Mouse (Mus musculus) G1E (cell line): ENCODE data around the gene H2afy. TPM values are rescaled to one million over a fixed set of nuclear protein-coding genes. Genes with fewer than 3 reads are reported as not detected.

Experiments
- ATAC-seq: 2 replicates; pipeline ENCODE4 v1.8.0; 2016; ENCODE audit warnings: mild to moderate bottlenecking; ENCODE audit not compliant: insufficient number of reproducible peaks, poor library complexity, low FRiP score, severe bottlenecking; ENCODE audit errors: extremely low read depth
- DNase-seq: peaks from one replicate; pipeline ENCODE4 v3.0.0; 2012; ENCODE audit warnings: low spot score
- H3K27me3 ChIP-seq: 2 replicates; pipeline ENCODE4 v1.6.1; 2012; ENCODE audit warnings: mild to moderate bottlenecking, low read length, inconsistent platforms; ENCODE audit not compliant: insufficient read depth
- H3K36me3 ChIP-seq: replicated peaks from 2 replicates; pipeline ENCODE3; 2012; ENCODE audit warnings: mild to moderate bottlenecking, inconsistent platforms
- H3K4me1 ChIP-seq: 2 replicates; pipeline ENCODE4 v1.6.1; 2012; ENCODE audit warnings: low read depth, low read length, inconsistent platforms, mixed read lengths; ENCODE audit not compliant: insufficient read depth
- H3K4me3 ChIP-seq: 2 replicates; pipeline ENCODE4 v1.5.1; 2012; ENCODE audit warnings: low read depth, mild to moderate bottlenecking, inconsistent platforms, low read length, moderate library complexity, mixed read lengths
- H3K9me3 ChIP-seq: replicated peaks from 2 replicates; pipeline ENCODE4 v1.6.1; 2012; ENCODE audit warnings: inconsistent platforms
- CTCF ChIP-seq: IDR thresholded peaks from 2 replicates; pipeline ENCODE4 v1.5.1; 2012; ENCODE audit warnings: low read depth, low read length, inconsistent platforms, mixed read lengths
- GATA1 ChIP-seq: IDR thresholded peaks from 2 replicates; pipeline ENCODE4 v1.6.1; 2012; ENCODE audit warnings: borderline replicate concordance, low read length, inconsistent platforms, mixed read lengths
- GATA2 ChIP-seq: IDR thresholded peaks from 2 replicates; pipeline ENCODE4 v1.6.1; 2012; ENCODE audit warnings: low read depth, low read length, inconsistent platforms, borderline replicate concordance
- POLR2AphosphoS5 ChIP-seq: IDR thresholded peaks from 2 replicates; pipeline ENCODE4 v1.6.1; 2012; ENCODE audit warnings: low read depth, low read length, inconsistent platforms; ENCODE audit not compliant: insufficient replicate concordance
- TAL1 ChIP-seq: conservative IDR thresholded peaks from 2 replicates; pipeline ENCODE4 v1.6.1; 2012; ENCODE audit warnings: low read depth, low read length, inconsistent platforms, mixed read lengths
- polyA plus RNA-seq: library from polyadenylated mRNA; stranded (reverse); fragments of >175 nt; gene quantifications from 2 replicates; pipeline ENCODE4 v1.2.3, GENCODE M21; 2012
- total RNA-seq, 2 experiments: library from RNA; stranded (forward) in 1 of 2; stranded (reverse) in 1 of 2; fragments of 200-1000 nt in 1 of 2; fragments of >200 nt in 1 of 2; fragmentation: Nextera tagmentation in 1 of 2; gene quantifications; 2 replicates each; pipeline ENCODE4 v1.2.3; 2014 to 2017

The H2afy gene
- total and polyA plus RNA-seq, 3 experiments: 189 to 503 (median 198) TPM

DNA sequence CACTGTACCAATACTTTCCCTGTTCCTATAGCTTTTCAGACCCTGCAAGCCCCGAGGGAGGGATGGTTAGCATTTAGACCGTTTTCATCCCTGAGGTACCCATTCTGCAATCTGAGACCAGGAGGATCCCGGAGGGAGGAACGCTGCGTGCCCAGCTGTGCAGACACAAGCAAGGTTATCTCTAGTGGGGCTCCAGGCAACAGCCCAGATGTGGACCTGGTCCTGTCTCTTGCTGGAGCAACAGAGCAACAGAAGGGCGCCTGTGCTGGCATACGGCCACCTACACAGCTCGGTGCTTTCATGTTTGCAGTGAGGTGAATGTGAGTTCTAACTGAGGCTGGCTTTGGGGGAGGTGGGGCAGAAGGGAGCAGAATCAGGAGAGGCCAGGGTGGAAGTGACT, 41.6 kb downstream of the H2afy start:
- Histone ChIP-seq H3K4me1 (no peaks in the 10 kb centered on the region), H3K9me3 (no peaks in the 10 kb centered on the region), H3K4me3 (no peak overlapping the region), H3K36me3 (peaks cover 90% of the 10 kb centered on the region), H3K27me3 (no peaks in the 10 kb centered on the region)
- TF ChIP-seq POLR2AphosphoS5 (no peak), GATA1 (no peak), GATA2 (no peak)
- DNase-seq (no peak), ATAC-seq (no peak)

GRCm38 (mm10) chr13:56093680-56094079, 42.5 kb downstream of the H2afy start:
- DNase-seq: no peak
- no peaks in the 10 kb centered on the region for H3K9me3 ChIP-seq
- TF ChIP-seq CTCF (no peak), TAL1 (no peak), GATA2 (no peak), POLR2AphosphoS5 (no peak), GATA1 (no peak)
- no peaks in the 10 kb centered on the region for H3K27me3 ChIP-seq
- no peak overlapping the region for H3K4me3 ChIP-seq
- H3K4me1 ChIP-seq: no peaks in the 10 kb centered on the region
- H3K36me3 ChIP-seq: peaks cover 94% of the 10 kb centered on the region
- ATAC-seq: no peak

DNA sequence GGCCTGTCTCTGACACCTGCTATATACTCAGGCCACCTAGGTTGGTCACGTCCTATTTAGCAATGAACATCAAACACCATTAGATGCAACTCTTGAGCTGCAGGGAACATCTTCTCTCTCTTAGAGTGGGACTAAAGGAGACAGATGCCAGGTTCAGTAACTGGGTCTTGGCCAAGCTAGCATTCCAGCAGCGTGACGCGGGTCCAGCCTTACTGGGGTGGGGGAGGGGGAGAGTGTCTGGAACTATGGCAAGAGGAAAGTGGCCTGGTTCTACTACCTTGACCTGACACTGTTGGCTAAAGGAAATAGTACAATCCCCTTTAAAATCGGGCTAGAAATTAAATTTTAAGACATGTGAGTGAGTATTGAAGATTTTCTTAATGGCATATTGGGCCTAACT, 43.6 kb downstream of the H2afy start:
- Histone ChIP-seq H3K27me3 (no peaks in the 10 kb centered on the region), H3K4me1 (no peaks in the 10 kb centered on the region), H3K4me3 (no peak overlapping the region), H3K9me3 (no peaks in the 10 kb centered on the region), H3K36me3 (peaks cover 99% of the 10 kb centered on the region)
- no peak for ATAC-seq
- TF ChIP-seq POLR2AphosphoS5 (no peak), GATA1 (no peak), TAL1 (no peak), CTCF (no peak), GATA2 (no peak)
- no peak for DNase-seq

- no peaks in the 10 kb centered on the region for H3K9me3 ChIP-seq
- H3K4me1 ChIP-seq: no peaks in the 10 kb centered on the region
- no peak overlapping the region for H3K4me3 ChIP-seq
- peaks cover 100% of the 10 kb centered on the region for H3K36me3 ChIP-seq
- no peaks in the 10 kb centered on the region for H3K27me3 ChIP-seq
- no peak for TF ChIP-seq TAL1
- no peak for TF ChIP-seq GATA2
- TF ChIP-seq GATA1: no peak
- TF ChIP-seq POLR2AphosphoS5: no peak
- no peak for TF ChIP-seq CTCF
- DNase-seq: no peak
- ATAC-seq: no peak
These were observed 45.6 kb downstream of the H2afy start for GRCm38 (mm10) chr13:56090597-56090996.

DNA sequence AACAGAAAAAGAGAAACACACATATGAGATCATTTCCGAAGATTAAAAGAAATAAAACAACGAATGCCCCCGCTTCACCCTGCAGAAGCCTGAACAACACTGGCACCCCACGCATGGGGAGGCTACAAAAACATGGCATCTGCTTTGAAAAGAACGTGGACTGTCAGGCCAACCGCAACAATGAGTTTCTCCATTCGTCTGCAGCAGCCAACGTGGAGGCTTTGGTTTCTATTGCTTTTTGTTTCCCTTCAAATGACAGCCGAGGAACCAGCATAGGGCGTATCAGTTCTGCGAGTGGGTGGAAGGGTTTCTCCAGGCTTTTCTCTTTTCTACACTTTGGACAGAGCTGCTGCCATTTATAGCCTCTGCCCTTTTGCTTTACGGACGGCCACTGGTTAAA, 47.6 kb downstream of the H2afy start:
- no peak for ATAC-seq
- TF ChIP-seq POLR2AphosphoS5 (no peak), TAL1 (no peak), GATA1 (no peak), CTCF (no peak), GATA2 (no peak)
- H3K36me3 ChIP-seq: peaks cover 100% of the 10 kb centered on the region
- no peak for DNase-seq
- H3K4me1 ChIP-seq: no peaks in the 10 kb centered on the region
- no peak overlapping the region for H3K4me3 ChIP-seq
- no peaks in the 10 kb centered on the region for H3K27me3 ChIP-seq
- no peaks in the 10 kb centered on the region for H3K9me3 ChIP-seq

GRCm38 (mm10) chr13:56087936-56088335, 48.2 kb downstream of the H2afy start:
- 0 out of 2 replicates have a peak, but pooled peaks cover 3% of the 10 kb centered on the region for H3K4me1 ChIP-seq
- H3K4me3 ChIP-seq: no peak overlapping the region
- peaks cover 100% of the 10 kb centered on the region for H3K36me3 ChIP-seq
- ATAC-seq (no peak), DNase-seq (no peak)
- TF ChIP-seq TAL1 (no peak), POLR2AphosphoS5 (no peak), GATA2 (no peak), GATA1 (no peak), CTCF (no peak)
- no peaks in the 10 kb centered on the region for H3K9me3 ChIP-seq
- H3K27me3 ChIP-seq: no peaks in the 10 kb centered on the region
